Mouse (Mus musculus) embryonic facial prominence, embryonic 13.5 days (tissue): ENCODE data around the gene Fam181b. TPM values are rescaled to one million over a fixed set of nuclear protein-coding genes. Genes with fewer than 3 reads are reported as not detected.

Experiments
- ATAC-seq: fragments of 200-750 bp; cut with Nextera tagmentation; 2 replicates; pipeline ENCODE4 v1.8.0; 2017; ENCODE audit warnings: low read depth; ENCODE audit not compliant: insufficient number of reproducible peaks, insufficient read depth, low FRiP score, low TSS enrichment
- H3K27ac ChIP-seq: fragments of 300-500 bp; sonication (generic); 2 replicates; pipeline ENCODE4 v1.5.1; 2015; ENCODE audit warnings: moderate library complexity, mild to moderate bottlenecking, inconsistent platforms
- H3K27me3 ChIP-seq: fragments of 300-500 bp; sonication (generic); 2 replicates; pipeline ENCODE4 v1.6.1; 2015; ENCODE audit warnings: mild to moderate bottlenecking, inconsistent platforms
- H3K36me3 ChIP-seq: fragments of 300-500 bp; sonication (generic); 2 replicates; pipeline ENCODE4 v1.6.1; 2015; ENCODE audit warnings: mild to moderate bottlenecking, inconsistent platforms
- H3K4me1 ChIP-seq: fragments of 300-500 bp; sonication (generic); 2 replicates; pipeline ENCODE4 v1.6.1; 2015; ENCODE audit warnings: inconsistent platforms
- H3K4me2 ChIP-seq: fragments of 300-500 bp; sonication (generic); 2 replicates; pipeline ENCODE4 v1.6.1; 2015; ENCODE audit warnings: moderate library complexity, mild to moderate bottlenecking, inconsistent platforms
- H3K4me3 ChIP-seq: fragments of 300-500 bp; sonication (generic); 2 replicates; pipeline ENCODE4 v1.5.1; 2015; ENCODE audit warnings: mild to moderate bottlenecking, inconsistent platforms
- H3K9ac ChIP-seq: fragments of 300-500 bp; sonication (generic); 2 replicates; pipeline ENCODE4 v1.6.1; 2015; ENCODE audit warnings: mild to moderate bottlenecking, inconsistent platforms
- H3K9me3 ChIP-seq: fragments of 300-500 bp; sonication (generic); 2 replicates; pipeline ENCODE4 v1.6.1; 2016; ENCODE audit warnings: inconsistent platforms
- WGBS: fragments of 180-500 bp; shearing (Covaris S2); methylation state at CpG from one replicate; pipeline ENCODE4 v1.1.7; 2015; ENCODE audit warnings: mixed read lengths; 5-methylcytosine and 5-hydroxymethylcytosine counted together
- polyA plus RNA-seq: library from polyadenylated mRNA; unstranded; fragments of >200 nt; fragmentation: Nextera tagmentation; extraction: Ambion mirVana; gene quantifications from 2 replicates; pipeline ENCODE4 v1.2.1, GENCODE M21; 2015

The Fam181b gene
- polyA plus RNA-seq, 1 experiment from 2014 or later: 9.0 TPM

DNA sequence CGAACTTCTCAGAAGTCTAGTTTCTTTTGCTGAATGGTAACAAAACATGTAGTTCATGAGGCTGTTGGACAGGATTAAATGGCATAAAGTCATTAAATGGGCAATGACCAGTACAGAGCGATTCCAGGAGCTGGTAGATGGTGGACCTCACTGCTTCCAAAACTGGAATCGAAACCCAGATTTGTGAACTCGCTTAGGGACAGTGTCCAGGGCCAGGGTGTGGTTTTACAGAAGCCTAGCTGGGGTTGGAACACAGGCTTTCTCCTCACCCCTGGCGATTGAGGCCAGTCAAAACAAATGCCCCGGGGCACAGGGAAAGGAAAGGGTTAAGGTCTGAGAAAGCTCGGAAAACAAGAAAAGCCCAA, 263 bp upstream of the Fam181b start:
- ATAC-seq: no peak
- H3K9ac ChIP-seq: peak overlapping the region; percentile 77
- H3K36me3 ChIP-seq: no peaks in the 10 kb centered on the region
- 19% methylated on average over 7 of the region's 7 CpGs for WGBS
- peak overlapping the region; percentile 86 for H3K4me2 ChIP-seq
- peaks cover 14% of the 10 kb centered on the region for H3K4me1 ChIP-seq
- peak overlapping the region; percentile 67 for H3K4me3 ChIP-seq
- no peaks in the 10 kb centered on the region for H3K9me3 ChIP-seq
- peaks cover 29% of the 10 kb centered on the region for H3K27me3 ChIP-seq
- H3K27ac ChIP-seq: no peak overlapping the region

GRCm38 (mm10) chr7:93080731-93081430, 1.2 kb downstream of the Fam181b start:
- Histone ChIP-seq H3K4me1 (peaks cover 14% of the 10 kb centered on the region), H3K9me3 (no peaks in the 10 kb centered on the region), H3K9ac (peak overlapping the region; percentile 77), H3K36me3 (no peaks in the 10 kb centered on the region), H3K27ac (peak overlapping the region; percentile 73; the same call in 1 of the 2 replicates), H3K4me2 (peak overlapping the region; percentile 86), H3K27me3 (peaks cover 29% of the 10 kb centered on the region), H3K4me3 (peak overlapping the region; percentile 67)
- 0 out of 2 replicates have a peak, but pooled peaks have one; percentile 4 for ATAC-seq
- 1% methylated on average over 45 of the region's 45 CpGs for WGBS

DNA sequence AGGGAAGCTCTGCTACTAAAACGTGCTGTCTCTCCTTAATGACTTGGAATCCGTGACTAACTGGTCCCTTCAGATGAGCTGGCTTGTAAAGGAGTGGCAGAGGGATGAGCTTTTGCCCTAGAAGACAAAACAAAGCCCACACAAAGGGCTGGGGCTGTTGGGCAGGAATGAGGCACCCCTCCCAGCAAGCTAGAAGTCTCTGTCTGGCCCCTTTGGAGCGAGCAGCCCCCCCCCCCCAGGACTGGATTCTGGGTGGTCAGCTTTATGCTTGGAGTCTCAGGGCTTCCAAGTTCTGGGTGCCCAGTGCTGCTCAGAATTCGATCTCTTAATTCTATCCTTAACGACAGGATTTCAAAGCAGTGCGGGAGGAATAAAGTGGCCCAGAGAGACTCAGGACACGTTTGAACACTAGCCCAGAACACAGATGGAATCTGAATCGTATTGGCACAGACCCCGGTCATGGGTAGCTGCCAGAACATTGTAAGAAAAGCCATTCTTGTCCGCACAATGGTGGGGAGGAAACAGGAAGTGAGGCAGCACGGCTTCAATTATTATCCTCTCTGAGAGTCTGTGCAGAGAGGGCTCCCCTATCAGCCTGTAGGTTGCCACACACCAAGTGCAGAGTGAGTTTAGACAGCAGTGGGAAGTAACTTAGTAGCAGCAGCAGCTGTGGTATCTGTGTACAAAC, 13.8 kb downstream of the Fam181b start:
- Histone ChIP-seq H3K27ac (peak overlapping the region; percentile 74), H3K4me1 (peaks cover 17% of the 10 kb centered on the region), H3K27me3 (no peaks in the 10 kb centered on the region), H3K9me3 (no peaks in the 10 kb centered on the region), H3K4me2 (peak overlapping the region; percentile 55), H3K4me3 (peak overlapping the region; percentile 12; the same call in 1 of the 2 replicates), H3K36me3 (no peaks in the 10 kb centered on the region), H3K9ac (peak overlapping the region; percentile 54; the same call in 1 of the 2 replicates)
- WGBS: 3% methylated on average over 11 of the region's 11 CpGs
- ATAC-seq: peak; percentile 67

DNA sequence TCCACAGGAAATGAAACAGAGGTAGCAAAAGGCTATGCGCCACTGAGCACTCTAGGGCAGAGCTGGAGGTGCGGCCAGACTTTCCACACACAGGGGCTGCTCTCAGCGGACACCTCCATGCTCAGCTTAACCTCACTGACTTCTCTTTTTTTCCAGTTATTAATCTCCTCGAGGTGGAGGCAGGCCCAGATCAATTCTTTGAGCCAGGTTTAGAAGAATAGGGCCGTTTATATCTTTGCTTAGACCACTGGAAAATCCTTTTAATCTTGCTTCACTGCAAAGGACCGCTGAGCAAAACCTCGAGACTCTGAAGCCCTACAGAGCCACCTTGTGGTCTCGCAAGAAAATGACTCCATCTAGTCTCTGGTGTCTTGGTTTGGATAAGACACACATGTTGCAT, 15.8 kb downstream of the Fam181b start:
- ATAC-seq: peak; percentile 61; the same call in 1 of the 2 replicates
- Histone ChIP-seq H3K4me1 (peaks cover 17% of the 10 kb centered on the region), H3K27ac (no peak overlapping the region), H3K4me2 (peak overlapping the region; percentile 45), H3K27me3 (no peaks in the 10 kb centered on the region), H3K9ac (no peak overlapping the region), H3K36me3 (no peaks in the 10 kb centered on the region), H3K9me3 (no peaks in the 10 kb centered on the region), H3K4me3 (0 out of 2 replicates have a peak overlapping the region, but pooled peaks have one; percentile 12)
- WGBS: 7% methylated on average over 8 of the region's 8 CpGs

- no peaks in the 10 kb centered on the region for H3K27me3 ChIP-seq
- no peaks in the 10 kb centered on the region for H3K36me3 ChIP-seq
- no peak for ATAC-seq
- no peak overlapping the region for H3K4me3 ChIP-seq
- no peaks in the 10 kb centered on the region for H3K4me1 ChIP-seq
- H3K9me3 ChIP-seq: no peaks in the 10 kb centered on the region
- 77% methylated on average over 2 of the region's 2 CpGs for WGBS
- H3K9ac ChIP-seq: no peak overlapping the region
- H3K4me2 ChIP-seq: no peak overlapping the region
- no peak overlapping the region for H3K27ac ChIP-seq
Measured at GRCm38 (mm10) chr7:93104776-93105340, 25.2 kb downstream of the Fam181b start.

DNA sequence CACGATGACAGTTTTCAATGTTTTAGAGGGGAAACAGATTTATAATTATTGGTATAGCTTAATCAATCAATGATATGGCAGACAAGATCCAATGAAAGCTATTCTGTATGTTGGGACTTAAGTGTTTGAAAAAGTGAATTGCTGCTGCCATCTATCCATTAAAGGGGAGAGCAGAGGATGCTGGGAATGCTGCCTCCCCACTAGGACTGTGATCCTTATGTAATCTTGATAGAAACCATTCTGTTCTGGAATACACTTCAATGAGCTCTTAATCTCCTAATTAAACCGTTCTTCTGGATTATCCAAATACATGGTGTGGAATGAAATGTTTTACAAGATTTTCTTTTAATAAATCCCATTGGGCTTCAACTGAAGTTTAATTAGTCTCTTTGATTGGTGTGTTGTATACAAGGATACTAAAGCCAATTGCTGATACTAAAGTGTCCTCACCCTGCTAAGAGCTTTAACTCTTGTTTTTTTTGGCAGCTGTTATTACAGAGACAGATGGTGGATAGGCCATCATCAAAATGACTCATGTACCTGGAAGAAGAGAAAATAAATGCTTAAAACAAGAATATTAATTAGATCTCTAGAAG, 30.8 kb downstream of the Fam181b start:
- no peaks in the 10 kb centered on the region for H3K9me3 ChIP-seq
- no peak for ATAC-seq
- no peak overlapping the region for H3K4me2 ChIP-seq
- H3K27me3 ChIP-seq: no peaks in the 10 kb centered on the region
- H3K27ac ChIP-seq: no peak overlapping the region
- H3K4me1 ChIP-seq: no peaks in the 10 kb centered on the region
- 77% methylated on average over 2 of the region's 2 CpGs for WGBS
- no peaks in the 10 kb centered on the region for H3K36me3 ChIP-seq
- no peak overlapping the region for H3K9ac ChIP-seq
- no peak overlapping the region for H3K4me3 ChIP-seq

- H3K4me1 ChIP-seq: no peaks in the 10 kb centered on the region
- H3K9ac ChIP-seq: no peak overlapping the region
- 85% methylated on average over 6 of the region's 6 CpGs for WGBS
- H3K27ac ChIP-seq: no peak overlapping the region
- no peak for ATAC-seq
- H3K27me3 ChIP-seq: no peaks in the 10 kb centered on the region
- H3K4me3 ChIP-seq: no peak overlapping the region
- H3K9me3 ChIP-seq: no peaks in the 10 kb centered on the region
- H3K4me2 ChIP-seq: no peak overlapping the region
- H3K36me3 ChIP-seq: no peaks in the 10 kb centered on the region
Measured at GRCm38 (mm10) chr7:93111056-93111455, 31.4 kb downstream of the Fam181b start.

- ATAC-seq: no peak
- 67% methylated on average over 1 of the region's 1 CpGs for WGBS
- H3K4me3 ChIP-seq: no peak overlapping the region
Measured at GRCm38 (mm10) chr7:93117561-93117960, 37.9 kb downstream of the Fam181b start.

GRCm38 (mm10) chr7:93123936-93124335, 44.3 kb downstream of the Fam181b start:
- no peak overlapping the region for H3K27ac ChIP-seq
- H3K4me1 ChIP-seq: no peaks in the 10 kb centered on the region
- no peaks in the 10 kb centered on the region for H3K27me3 ChIP-seq
- no peak overlapping the region for H3K4me2 ChIP-seq
- H3K36me3 ChIP-seq: no peaks in the 10 kb centered on the region
- H3K4me3 ChIP-seq: no peak overlapping the region
- H3K9me3 ChIP-seq: no peaks in the 10 kb centered on the region
- ATAC-seq: no peak
- 64% methylated on average over 1 of the region's 1 CpGs for WGBS
- no peak overlapping the region for H3K9ac ChIP-seq

More at GRCm38 (mm10) chr7:93117561-93117960, 37.9 kb downstream of the Fam181b start:
- Histone ChIP-seq H3K9ac (no peak overlapping the region), H3K36me3 (no peaks in the 10 kb centered on the region), H3K4me1 (no peaks in the 10 kb centered on the region), H3K27me3 (no peaks in the 10 kb centered on the region), H3K9me3 (no peaks in the 10 kb centered on the region), H3K4me2 (no peak overlapping the region), H3K27ac (no peak overlapping the region)
